Mouse (Mus musculus) spleen, postnatal 10 days (tissue): ENCODE results near the gene Med25.

Experiments used
- DNase-seq, 2 experiments: peaks; one replicate each; pipeline ENCODE4 v3.0.0; 2021 to 2022; ENCODE audit warnings: low spot score in 2 of 2

Med25 gene

GRCm38 (mm10) chr7:44892276-44892921 is at the start of gene Med25:
Gene Med25, minus strand, starts transcription at chr7:44892712.
- peak; percentile 86 to 91 for DNase-seq

- no peak for DNase-seq
Measured at GRCm38 (mm10) chr7:44938680-44939079, 46.2 kb upstream of the Med25 start.

DNA sequence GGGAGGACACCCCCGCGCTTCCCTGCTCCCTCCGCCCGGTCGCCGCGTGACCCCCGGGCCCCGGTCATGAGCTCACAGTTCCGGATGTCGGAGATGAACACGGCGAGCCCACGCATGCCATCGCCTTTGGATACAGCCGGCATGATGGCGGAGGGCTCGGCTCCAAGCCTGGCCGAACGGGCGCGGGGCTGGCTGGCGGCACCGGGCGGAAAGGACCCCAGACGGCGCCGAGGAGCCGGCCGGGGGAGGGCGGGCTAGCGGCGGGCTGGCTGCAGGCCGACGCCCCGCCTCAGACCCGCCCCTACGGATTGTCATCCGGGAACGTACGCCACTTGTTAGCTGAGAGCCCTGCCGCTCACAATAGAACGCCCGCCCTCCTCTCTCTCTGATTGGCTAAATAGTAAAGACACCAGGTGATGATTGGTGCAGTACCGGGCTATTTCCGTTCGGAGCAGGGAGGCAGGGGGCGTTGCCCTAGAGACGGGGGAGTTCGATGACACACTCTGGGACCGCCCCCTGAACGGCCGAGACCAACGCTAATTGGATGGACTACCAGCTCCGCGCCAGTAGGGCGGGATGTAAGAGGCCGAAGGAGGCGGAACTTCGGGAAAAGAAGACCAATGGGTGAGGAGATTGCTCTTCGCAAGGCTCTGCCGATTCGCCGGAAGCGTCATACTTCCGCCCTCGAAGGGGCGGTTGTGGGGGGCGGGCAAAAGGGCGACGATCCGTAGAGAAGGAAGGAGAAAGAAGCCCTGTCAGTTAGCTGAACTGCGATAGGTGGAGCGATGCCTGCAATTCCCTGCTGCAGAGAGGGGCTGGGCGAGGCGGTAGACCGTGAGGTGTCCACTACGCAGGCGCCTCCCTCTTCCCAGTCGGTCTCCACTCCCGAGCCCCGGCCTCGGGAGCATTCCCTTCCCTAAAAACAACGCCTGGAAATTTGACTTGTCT is 37.0 kb upstream of the Med25 start, which contains the start of gene Ap2a1:
Ap2a1 (minus strand) TSS at position 293 of the 948 bp plus-strand sequence.
- DNase-seq: peak; percentile 98 to 100

DNA sequence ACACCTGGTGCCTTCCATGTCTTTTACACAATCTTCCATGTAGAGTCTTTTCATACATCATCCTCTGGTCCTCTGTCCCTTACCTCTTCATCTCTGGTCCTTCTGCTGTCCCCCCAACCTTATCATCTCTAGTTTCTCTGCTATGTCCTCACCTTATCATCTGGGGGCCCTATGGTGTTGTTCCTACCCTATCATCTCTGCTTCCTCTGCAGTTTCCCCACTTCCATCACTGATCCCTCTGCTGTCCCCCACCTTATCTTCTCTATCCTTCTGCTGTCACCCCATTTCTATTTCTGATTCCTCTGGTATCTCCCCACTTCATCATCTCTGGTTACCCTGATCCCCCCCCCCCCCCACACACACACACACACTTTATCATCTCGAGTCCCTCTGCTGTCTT is 36.1 kb upstream of the Med25 start:
- DNase-seq: no peak

DNA sequence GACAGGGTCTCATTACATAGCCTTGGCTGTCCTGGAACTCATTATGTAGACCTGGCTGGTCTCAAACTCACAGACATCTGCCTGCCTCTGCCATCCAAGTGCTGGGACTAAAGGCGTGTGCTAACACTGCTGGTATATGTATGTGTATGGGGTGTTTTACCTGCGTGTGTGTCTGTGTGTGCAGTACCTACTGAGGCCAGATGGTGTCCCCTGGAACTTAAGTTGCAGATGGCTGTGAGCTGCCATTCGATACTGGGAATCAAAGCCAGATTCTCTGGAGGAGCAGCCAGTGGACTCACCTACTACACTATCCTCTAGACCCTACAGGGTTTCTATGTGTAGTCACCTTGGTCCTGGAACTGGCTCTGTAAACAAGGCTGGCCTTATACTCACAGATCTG is 33.0 kb upstream of the Med25 start:
- DNase-seq: peak in 1 of 2 experiments; percentile 58

DNA sequence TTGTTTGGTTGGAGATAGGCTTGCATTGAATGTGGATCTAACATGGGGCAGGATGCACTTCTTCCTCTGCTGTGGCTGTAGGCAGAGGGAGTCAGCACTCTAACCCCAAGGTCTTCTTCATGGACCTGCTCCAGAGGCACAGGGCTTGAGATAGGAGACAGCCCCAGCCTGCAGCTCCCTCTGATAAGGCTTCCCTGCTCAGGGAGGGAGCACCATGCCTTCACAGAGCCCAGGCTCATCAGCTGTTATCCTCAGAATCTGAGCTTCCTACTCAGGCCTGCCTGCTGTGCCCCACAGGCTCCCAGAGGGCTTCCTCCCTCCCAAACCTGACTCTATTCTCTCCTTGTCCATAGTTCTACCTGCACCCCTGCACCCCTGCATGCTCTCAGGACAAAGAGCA is 30.0 kb upstream of the Med25 start:
- no peak for DNase-seq

GRCm38 (mm10) chr7:44919127-44919526 is 26.6 kb upstream of the Med25 start:
- DNase-seq: no peak

- no peak for DNase-seq
Measured at GRCm38 (mm10) chr7:44918219-44918618, 25.7 kb upstream of the Med25 start.

DNA sequence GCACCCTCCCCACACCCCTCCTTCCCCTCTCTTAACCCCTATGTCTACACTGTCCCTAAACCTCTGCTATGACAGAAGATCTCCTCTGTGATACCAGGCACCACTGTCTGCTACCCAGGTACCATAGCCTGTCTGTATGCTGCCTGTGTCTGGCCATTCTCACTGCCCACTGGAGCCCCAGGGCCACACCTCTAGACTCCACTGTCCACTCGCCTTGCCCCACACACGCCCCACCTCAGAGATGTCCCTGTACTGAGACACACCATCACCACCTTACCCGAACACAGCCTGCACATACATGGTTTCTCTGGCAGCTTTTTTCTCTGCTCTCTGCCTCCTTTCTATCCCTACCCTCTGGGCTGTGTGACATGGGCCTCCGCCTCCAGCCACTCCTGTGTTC is 24.4 kb upstream of the Med25 start:
- no peak for DNase-seq

GRCm38 (mm10) chr7:44916191-44916590 is 23.7 kb upstream of the Med25 start:
- DNase-seq: no peak

DNA sequence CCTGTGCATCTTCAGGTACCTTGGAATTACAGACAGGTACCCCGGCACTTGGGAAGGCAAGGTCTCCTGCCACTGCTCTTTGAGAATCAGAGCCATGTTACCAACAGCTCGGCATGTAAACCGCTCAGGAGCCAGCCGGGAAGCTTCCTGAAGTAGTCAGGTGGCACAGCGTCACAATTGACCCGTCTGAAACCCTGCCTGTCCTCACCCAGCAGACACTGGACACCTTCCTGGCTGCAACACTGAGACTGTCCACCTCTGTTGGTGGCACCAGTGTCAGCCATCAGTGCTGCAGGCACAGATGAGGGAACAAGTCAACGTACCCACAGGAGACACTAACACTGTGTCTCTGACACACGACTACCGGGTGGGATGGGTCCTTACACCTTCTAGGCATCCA is 22.8 kb upstream of the Med25 start:
- DNase-seq: no peak

DNA sequence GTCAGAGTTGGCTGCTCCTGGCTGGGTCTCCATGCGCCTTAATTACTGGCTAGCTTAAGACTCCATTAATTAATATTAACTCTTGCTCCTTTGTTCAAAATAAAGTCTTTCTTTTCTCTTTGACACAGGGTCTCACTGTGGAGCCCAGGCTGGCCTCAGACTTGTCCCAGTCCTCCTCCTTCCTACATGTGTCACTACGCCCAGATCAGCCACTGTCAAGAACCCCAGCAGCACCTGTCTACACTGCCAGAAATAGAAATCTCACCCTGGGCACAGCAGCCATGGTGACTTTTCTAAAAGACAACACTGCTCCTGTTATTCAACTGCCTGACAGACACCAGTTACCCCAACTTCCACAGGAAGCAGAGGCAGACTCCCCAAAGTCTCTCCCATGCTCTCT is 21.9 kb upstream of the Med25 start:
- DNase-seq: no peak

GRCm38 (mm10) chr7:44908706-44909476 is 16.4 kb upstream of the Med25 start:
- no peak for DNase-seq

DNA sequence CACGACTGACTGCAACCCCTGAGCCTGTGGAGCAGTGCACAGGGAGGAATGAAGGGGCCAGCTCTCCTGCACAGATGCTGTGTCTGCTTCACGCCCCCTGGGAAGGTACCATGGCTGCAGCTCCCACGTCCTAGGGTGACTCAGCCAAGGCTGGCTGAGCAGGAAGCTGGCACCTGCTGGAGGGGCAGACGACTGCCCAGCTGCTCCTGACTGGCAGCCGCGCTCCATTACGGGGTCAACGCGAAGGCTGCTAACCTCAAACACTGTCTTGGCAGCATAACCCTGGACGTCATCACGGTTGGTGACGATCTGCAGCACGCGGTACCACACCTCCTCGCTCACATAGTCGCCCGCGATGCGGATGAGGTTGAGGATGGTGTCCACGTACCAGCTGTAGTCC is 12.9 kb upstream of the Med25 start:
- no peak for DNase-seq

GRCm38 (mm10) chr7:44901230-44901722 is 8.8 kb upstream of the Med25 start:
- peak; percentile 32 to 61 for DNase-seq

GRCm38 (mm10) chr7:44900632-44901031 is 8.1 kb upstream of the Med25 start:
- no peak for DNase-seq

DNA sequence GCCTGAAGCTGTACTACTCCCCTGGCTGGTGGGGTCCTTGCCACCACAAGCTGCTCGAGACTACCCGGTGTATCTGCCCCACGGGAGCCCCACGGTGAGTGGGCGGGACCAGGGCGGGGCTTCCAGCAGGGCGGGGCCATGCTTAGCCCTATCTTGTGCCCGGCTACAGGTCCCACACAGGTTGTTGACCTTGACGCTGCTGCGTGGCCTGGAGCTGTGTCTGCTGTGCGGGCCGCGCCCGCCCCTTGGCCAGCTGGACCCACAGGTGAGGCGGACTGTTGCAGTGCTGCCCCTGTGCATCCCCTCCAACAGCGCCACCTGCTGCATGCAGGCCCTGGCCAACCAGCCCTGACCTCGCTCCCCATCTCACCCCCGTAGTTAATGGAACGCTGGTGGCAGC is 6.1 kb upstream of the Med25 start:
- DNase-seq: peak in 1 of 2 experiments; percentile 51

- DNase-seq: no peak
Measured at GRCm38 (mm10) chr7:44896499-44896898, 4.0 kb upstream of the Med25 start.

GRCm38 (mm10) chr7:44895593-44896434 is 3.3 kb upstream of the Med25 start, which contains the start of gene Fuz:
Gene Fuz, plus strand, starts transcription at chr7:44896079.
- peak; percentile 74 to 85 for DNase-seq

GRCm38 (mm10) chr7:44895206-44895592 is 2.7 kb upstream of the Med25 start:
- no peak for DNase-seq

DNA sequence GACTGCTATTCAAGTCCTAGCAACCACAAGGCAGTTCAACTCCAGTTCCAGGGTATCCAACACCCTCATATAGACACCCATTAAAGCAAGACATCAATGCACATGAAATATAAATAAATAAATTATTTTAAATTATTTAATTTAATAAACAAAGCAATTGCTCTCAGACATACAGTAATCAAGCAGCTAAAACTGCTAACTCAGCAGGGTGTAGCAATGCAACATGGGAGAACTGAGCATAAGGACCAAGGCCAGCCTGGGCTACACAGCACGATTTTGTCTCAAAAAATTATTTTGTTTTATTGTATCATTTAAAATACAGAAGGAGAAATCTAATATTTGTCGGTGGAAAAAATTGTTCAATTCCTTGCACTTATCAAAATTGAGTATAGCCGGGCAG is 1.7 kb upstream of the Med25 start:
- no peak for DNase-seq
